Mouse (Mus musculus) stomach, postnatal 0 days (tissue): ENCODE measurements at regions not wholly inside any gene's neighbourhood (a gene's known extent, or its start where the extent isn't known, plus 50 kb on each side); places are given as distances from the start of the nearest gene placed in this dataset.

Experiments
- CTCF ChIP-seq: IDR thresholded peaks from 2 replicates; pipeline ENCODE4 v1.5.1; 2016; ENCODE audit warnings: antibody characterized with exemption, low read depth, mild to moderate bottlenecking, moderate library complexity
- EP300 ChIP-seq: optimal IDR thresholded peaks from 2 replicates; pipeline ENCODE3; 2016; ENCODE audit warnings: antibody characterized with exemption

- TF ChIP-seq CTCF (no peak), EP300 (no peak)
Measured at GRCm38 (mm10) chr3:15022773-15023172, 136.7 kb downstream of the Car2 start.
